Mouse (Mus musculus) hindbrain, postnatal 0 days (tissue): ENCODE results near the gene Irf2. TPM values are rescaled to one million over a fixed set of nuclear protein-coding genes. Genes with fewer than 3 reads are reported as not detected.

Experiments used
- ATAC-seq: fragments of 200-750 bp; cut with Nextera tagmentation; 2 replicates; pipeline ENCODE4 v1.8.0; 2017; ENCODE audit warnings: mild to moderate bottlenecking, moderate TSS enrichment, moderate library complexity
- DNase-seq: peaks from one replicate; pipeline ENCODE4 v3.0.0-alpha.2; 2015; ENCODE audit warnings: low spot score
- H3K27ac ChIP-seq: fragments of 300-500 bp; sonication (generic); 2 replicates; pipeline ENCODE4 v1.5.1; 2014; ENCODE audit warnings: mild to moderate bottlenecking
- H3K27me3 ChIP-seq: fragments of 300-500 bp; sonication (generic); 2 replicates; pipeline ENCODE4 v1.6.1; 2014; ENCODE audit warnings: low read length, mixed read lengths; ENCODE audit not compliant: insufficient read depth
- H3K36me3 ChIP-seq: fragments of 300-500 bp; sonication (generic); 2 replicates; pipeline ENCODE4 v1.6.1; 2014; ENCODE audit warnings: low read length, mixed read lengths; ENCODE audit not compliant: insufficient read depth
- H3K4me1 ChIP-seq: fragments of 300-500 bp; sonication (generic); 2 replicates; pipeline ENCODE4 v1.6.1; 2014; ENCODE audit warnings: antibody characterized with exemption, low read length, mixed read lengths; ENCODE audit not compliant: insufficient read depth
- H3K4me2 ChIP-seq: fragments of 300-500 bp; sonication (generic); 2 replicates; pipeline ENCODE4 v1.6.1; 2014; ENCODE audit warnings: low read depth, mild to moderate bottlenecking, low read length, moderate library complexity, mixed read lengths
- H3K4me3 ChIP-seq: fragments of 300-500 bp; sonication (generic); 2 replicates; pipeline ENCODE4 v1.5.1; 2014; ENCODE audit warnings: low read length
- H3K9ac ChIP-seq: fragments of 300-500 bp; sonication (generic); replicated peaks from 2 replicates; pipeline ENCODE4 v1.6.1; 2014; ENCODE audit warnings: mild to moderate bottlenecking, low read length, moderate library complexity, mixed read lengths
- H3K9me3 ChIP-seq: fragments of 300-500 bp; sonication (generic); 2 replicates; pipeline ENCODE4 v1.6.1; 2016; ENCODE audit warnings: low read length, mixed read lengths
- CTCF ChIP-seq: IDR thresholded peaks from 2 replicates; pipeline ENCODE4 v1.5.1; 2016; ENCODE audit warnings: antibody characterized with exemption, control low read depth, low read depth
- WGBS: fragments of 180-500 bp; shearing (Covaris S2); extraction: QIAGEN DNeasy Blood & Tissue Kit; methylation state at CpG from one replicate; pipeline ENCODE4 v1.1.7; 2014; 5-methylcytosine and 5-hydroxymethylcytosine counted together
- polyA plus RNA-seq: library from polyadenylated mRNA; unstranded; fragments of >200 nt; fragmentation: Nextera tagmentation; extraction: Ambion mirVana; gene quantifications from 2 replicates; pipeline ENCODE4 v1.2.1, GENCODE M21; 2015
- total RNA-seq: library from RNA; depleted of rRNA; stranded (reverse); fragments of >200 nt; gene quantifications from 2 replicates; pipeline ENCODE4 v1.2.3, GENCODE M21; 2014

Irf2 gene
- total and polyA plus RNA-seq, 2 experiments from 2014 or later = 3.8 to 12.8 TPM

DNA sequence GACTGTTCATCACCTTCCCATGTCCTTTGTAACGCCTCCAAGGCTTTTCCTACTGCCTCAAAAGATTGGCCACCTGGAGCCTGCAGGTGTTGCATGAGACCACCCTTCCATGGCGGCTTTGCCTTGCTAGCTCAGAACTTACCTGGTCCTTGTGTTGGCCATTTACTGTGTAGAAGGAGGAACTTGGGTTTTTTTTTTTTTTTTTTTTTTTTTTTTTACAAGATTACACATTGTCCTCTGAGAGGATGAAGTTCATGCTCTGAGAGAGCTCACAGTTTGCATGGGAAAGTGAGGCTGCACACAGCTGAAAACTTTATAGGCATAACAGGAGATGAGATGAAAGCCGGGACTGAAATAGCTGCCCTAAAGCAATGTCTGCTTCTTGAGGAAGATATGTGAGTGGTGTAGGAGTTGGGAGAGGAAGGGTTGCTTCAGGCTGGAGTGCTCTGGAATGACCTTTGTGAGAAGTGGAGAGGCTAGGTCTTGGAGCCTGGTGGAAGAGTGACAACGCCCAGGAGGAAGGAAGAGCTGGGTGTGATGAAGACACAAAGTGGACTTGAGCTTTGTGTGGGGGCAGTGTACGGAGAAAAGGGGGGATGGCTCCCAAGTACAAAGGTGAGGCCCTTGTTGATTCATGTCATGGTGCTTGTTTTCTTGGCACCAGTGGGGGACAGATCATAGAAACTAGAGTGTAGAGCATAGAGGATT is 52.3 kb downstream of the Irf2 start:
- Histone ChIP-seq H3K9me3 (no peaks in the 10 kb centered on the region), H3K36me3 (no peaks in the 10 kb centered on the region; the same call in 1 of the 2 replicates), H3K4me2 (no peak overlapping the region), H3K4me1 (no peaks in the 10 kb centered on the region), H3K27me3 (no peaks in the 10 kb centered on the region), H3K9ac (no peak overlapping the region), H3K4me3 (no peak overlapping the region), H3K27ac (no peak overlapping the region)
- ATAC-seq (no peak), DNase-seq (no peak)
- WGBS = 85% methylated on average over 5 of the region's 5 CpGs
- TF ChIP-seq CTCF = no peak

- H3K9ac ChIP-seq = no peak overlapping the region
- H3K4me2 ChIP-seq = no peak overlapping the region
- H3K27me3 ChIP-seq = no peaks in the 10 kb centered on the region
- WGBS = 86% methylated on average over 2 of the region's 2 CpGs
- TF ChIP-seq CTCF = no peak
- no peak overlapping the region for H3K4me3 ChIP-seq
- no peak for ATAC-seq
- no peaks in the 10 kb centered on the region for H3K4me1 ChIP-seq
- DNase-seq = no peak
- peaks cover 8% of the 10 kb centered on the region; the same call in 1 of the 2 replicates for H3K36me3 ChIP-seq
- H3K9me3 ChIP-seq = no peaks in the 10 kb centered on the region
- H3K27ac ChIP-seq = no peak overlapping the region
These were observed 53.1 kb downstream of the Irf2 start for GRCm38 (mm10) chr8:46792653-46793052.

DNA sequence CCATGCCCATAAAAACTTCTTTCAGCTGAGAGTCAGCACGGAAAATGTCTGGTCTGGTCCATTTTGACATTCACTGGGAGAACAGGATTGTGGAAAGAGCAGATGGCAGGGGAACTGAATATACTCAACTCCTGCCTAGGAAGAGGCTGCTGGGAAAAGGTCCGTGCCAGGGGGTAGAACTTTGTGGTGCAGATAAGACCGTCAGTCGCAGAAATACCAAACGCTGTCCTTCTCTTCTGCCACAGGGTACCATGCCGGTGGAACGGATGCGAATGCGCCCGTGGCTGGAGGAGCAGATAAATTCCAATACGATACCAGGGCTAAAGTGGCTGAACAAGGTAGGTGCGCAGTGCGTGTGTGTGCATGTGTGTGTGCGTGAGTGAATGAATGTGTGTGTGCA is 53.7 kb downstream of the Irf2 start:
- H3K36me3 ChIP-seq = peaks cover 10% of the 10 kb centered on the region; the same call in 1 of the 2 replicates

DNA sequence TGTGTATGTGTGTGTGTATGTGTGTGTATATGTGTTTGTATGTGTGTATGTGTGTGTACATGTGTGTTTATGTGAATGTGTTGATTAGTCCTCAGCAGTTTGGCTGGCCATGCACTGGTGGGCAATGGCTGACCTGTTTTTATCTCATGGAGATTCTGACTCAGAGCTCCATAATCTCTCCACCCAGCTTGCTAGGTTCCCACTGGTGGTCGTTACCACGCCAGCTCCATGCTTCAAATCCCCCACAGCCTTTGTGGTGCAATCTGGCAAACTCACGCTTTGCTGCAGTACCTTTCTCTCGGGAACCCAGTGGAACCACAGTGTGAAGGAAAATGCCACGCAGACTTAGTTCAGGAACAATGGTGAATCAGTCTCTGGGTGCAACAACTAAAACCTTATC is 54.8 kb downstream of the Irf2 start:
- Histone ChIP-seq H3K4me3 (no peak overlapping the region), H3K4me1 (no peaks in the 10 kb centered on the region), H3K9me3 (no peaks in the 10 kb centered on the region), H3K27me3 (no peaks in the 10 kb centered on the region), H3K36me3 (peaks cover 10% of the 10 kb centered on the region; the same call in 1 of the 2 replicates), H3K4me2 (no peak overlapping the region), H3K9ac (no peak overlapping the region), H3K27ac (no peak overlapping the region)
- 86% methylated on average over 5 of the region's 5 CpGs for WGBS
- DNase-seq (no peak), ATAC-seq (no peak)
- no peak for TF ChIP-seq CTCF

More for the DNA sequence above, 53.7 kb downstream of the Irf2 start:
- Histone ChIP-seq H3K4me1 (no peaks in the 10 kb centered on the region), H3K4me3 (no peak overlapping the region), H3K9ac (no peak overlapping the region), H3K27me3 (no peaks in the 10 kb centered on the region), H3K27ac (no peak overlapping the region), H3K4me2 (no peak overlapping the region), H3K9me3 (no peaks in the 10 kb centered on the region)
- DNase-seq (no peak), ATAC-seq (no peak)
- 96% methylated on average over 14 of the region's 14 CpGs for WGBS
- TF ChIP-seq CTCF = no peak

DNA sequence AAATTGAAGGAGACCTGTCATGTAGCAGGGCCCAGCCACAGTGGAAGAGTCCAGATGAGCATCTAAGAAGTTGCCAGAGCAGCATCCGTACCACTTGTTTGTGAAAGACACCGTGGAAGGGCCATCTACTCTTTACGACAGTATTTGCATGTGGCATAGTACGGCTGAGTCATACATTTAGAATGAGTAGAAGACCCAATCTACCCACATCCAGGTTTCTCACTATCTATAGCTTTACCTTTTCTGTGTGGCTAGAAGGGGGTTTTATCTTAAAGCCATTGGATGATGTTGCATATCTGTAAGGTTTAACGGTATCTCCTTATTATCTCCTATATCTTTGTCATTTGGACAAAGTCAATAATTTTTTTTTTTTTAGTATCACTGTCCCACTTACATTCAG is 59.7 kb downstream of the Irf2 start:
- H3K4me2 ChIP-seq = no peak overlapping the region
- H3K36me3 ChIP-seq = peaks cover 10% of the 10 kb centered on the region; the same call in 1 of the 2 replicates
- no peaks in the 10 kb centered on the region for H3K27me3 ChIP-seq
- DNase-seq (no peak), ATAC-seq (no peak)
- no peak overlapping the region for H3K4me3 ChIP-seq
- WGBS = 98% methylated on average over 5 of the region's 5 CpGs
- no peak overlapping the region for H3K9ac ChIP-seq
- H3K27ac ChIP-seq = no peak overlapping the region
- TF ChIP-seq CTCF = no peak
- H3K4me1 ChIP-seq = no peaks in the 10 kb centered on the region
- H3K9me3 ChIP-seq = no peaks in the 10 kb centered on the region

DNA sequence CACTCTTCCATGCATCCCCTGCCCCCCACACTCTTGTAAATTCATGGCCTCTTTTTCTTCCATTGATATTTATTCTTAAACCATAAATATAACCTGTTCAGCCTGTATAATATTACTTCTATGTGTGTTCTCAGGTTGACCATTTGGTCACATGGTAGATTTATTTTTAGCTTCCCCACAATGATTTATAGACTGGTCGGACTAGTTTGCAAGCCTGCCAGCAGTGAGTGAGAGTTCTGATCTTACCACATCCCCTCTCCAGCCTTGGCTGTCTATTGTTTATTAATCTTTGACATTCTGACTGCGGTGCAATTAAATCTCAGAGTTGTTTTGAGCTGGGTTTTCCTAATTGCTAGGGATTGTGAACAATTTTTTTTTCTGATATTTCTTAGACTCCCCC is 60.2 kb downstream of the Irf2 start:
- Histone ChIP-seq H3K36me3 (peaks cover 10% of the 10 kb centered on the region; the same call in 1 of the 2 replicates), H3K9me3 (no peaks in the 10 kb centered on the region), H3K27me3 (no peaks in the 10 kb centered on the region)

GRCm38 (mm10) chr8:46801153-46801684 is 61.7 kb downstream of the Irf2 start:
- TF ChIP-seq CTCF = no peak
- H3K4me3 ChIP-seq = no peak overlapping the region
- H3K36me3 ChIP-seq = peaks cover 11% of the 10 kb centered on the region; the same call in 1 of the 2 replicates
- no peak overlapping the region for H3K27ac ChIP-seq
- no peak overlapping the region for H3K9ac ChIP-seq
- H3K4me2 ChIP-seq = no peak overlapping the region
- DNase-seq (no peak), ATAC-seq (no peak)
- H3K27me3 ChIP-seq = no peaks in the 10 kb centered on the region
- no peaks in the 10 kb centered on the region for H3K4me1 ChIP-seq
- 59% methylated on average over 1 of the region's 1 CpGs for WGBS
- no peaks in the 10 kb centered on the region for H3K9me3 ChIP-seq

More for the DNA sequence above, 60.2 kb downstream of the Irf2 start:
- WGBS = 74% methylated on average over 2 of the region's 2 CpGs
- Histone ChIP-seq H3K4me1 (no peaks in the 10 kb centered on the region), H3K9ac (no peak overlapping the region), H3K4me3 (no peak overlapping the region), H3K4me2 (no peak overlapping the region), H3K27ac (no peak overlapping the region)
- DNase-seq = no peak
- no peak for TF ChIP-seq CTCF
- no peak for ATAC-seq
